Mouse (Mus musculus) hindbrain, embryonic 10.5 days (tissue): ENCODE measurements around the gene Kcnh1. TPM values are rescaled to one million over a fixed set of nuclear protein-coding genes. Genes with fewer than 3 reads are reported as not detected.

Source experiments
- DNase-seq: peaks from one replicate; pipeline ENCODE4 v3.0.0-alpha.2; 2017; ENCODE audit warnings: low spot score
- H3K27ac ChIP-seq: fragments of 300-500 bp; sonication (generic); 2 replicates; pipeline ENCODE4 v1.5.1; 2016; ENCODE audit warnings: mild to moderate bottlenecking, moderate library complexity
- H3K27me3 ChIP-seq: fragments of 300-500 bp; sonication (generic); 2 replicates; pipeline ENCODE4 v1.6.1; 2016; ENCODE audit warnings: mild to moderate bottlenecking; ENCODE audit not compliant: poor library complexity, insufficient read depth, severe bottlenecking
- H3K36me3 ChIP-seq: fragments of 300-500 bp; sonication (generic); 2 replicates; pipeline ENCODE4 v1.6.1; 2016; ENCODE audit warnings: mild to moderate bottlenecking, moderate library complexity
- H3K4me1 ChIP-seq: fragments of 300-500 bp; sonication (generic); replicated peaks from 2 replicates; pipeline ENCODE4 v1.6.1; 2016; ENCODE audit warnings: mild to moderate bottlenecking
- H3K4me3 ChIP-seq: fragments of 300-500 bp; sonication (generic); 2 replicates; pipeline ENCODE4 v1.5.1; 2016; ENCODE audit warnings: mild to moderate bottlenecking, moderate library complexity
- H3K9me3 ChIP-seq: fragments of 300-500 bp; sonication (generic); 2 replicates; pipeline ENCODE4 v1.6.1; 2016; ENCODE audit warnings: mild to moderate bottlenecking, moderate library complexity
- WGBS: fragments of 180-500 bp; shearing (Covaris S2); methylation state at CpG from one replicate; pipeline ENCODE4 v1.1.7; 2016; 5-methylcytosine and 5-hydroxymethylcytosine counted together
- polyA plus RNA-seq: library from polyadenylated mRNA; unstranded; fragments of >200 nt; fragmentation: Nextera tagmentation; extraction: Ambion mirVana; gene quantifications from 2 replicates; pipeline ENCODE4 v1.2.1, GENCODE M21; 2016

Gene Kcnh1
- polyA plus RNA-seq, 1 experiment from 2014 or later: 0.84 TPM

- no peak for DNase-seq
These were observed 254.3 kb downstream of the Kcnh1 start for GRCm38 (mm10) chr1:192444658-192445447.

GRCm38 (mm10) chr1:192446158-192446557 is 255.6 kb downstream of the Kcnh1 start:
- H3K4me3 ChIP-seq: no peak overlapping the region
- H3K4me1 ChIP-seq: no peaks in the 10 kb centered on the region
- no peaks in the 10 kb centered on the region for H3K27me3 ChIP-seq
- WGBS: 70% methylated on average over 5 of the region's 5 CpGs
- DNase-seq: no peak
- H3K36me3 ChIP-seq: no peaks in the 10 kb centered on the region
- no peak overlapping the region for H3K27ac ChIP-seq
- no peaks in the 10 kb centered on the region for H3K9me3 ChIP-seq

More at GRCm38 (mm10) chr1:192444658-192445447, 254.3 kb downstream of the Kcnh1 start:
- H3K36me3 ChIP-seq: no peaks in the 10 kb centered on the region
- no peak overlapping the region for H3K4me3 ChIP-seq
- H3K27me3 ChIP-seq: no peaks in the 10 kb centered on the region
- no peaks in the 10 kb centered on the region for H3K9me3 ChIP-seq
- 68% methylated on average over 7 of the region's 7 CpGs for WGBS
- H3K27ac ChIP-seq: no peak overlapping the region
- no peaks in the 10 kb centered on the region for H3K4me1 ChIP-seq

GRCm38 (mm10) chr1:192447666-192448065 is 257.1 kb downstream of the Kcnh1 start:
- no peak for DNase-seq
- no peaks in the 10 kb centered on the region for H3K9me3 ChIP-seq
- H3K4me1 ChIP-seq: no peaks in the 10 kb centered on the region
- no peak overlapping the region for H3K4me3 ChIP-seq
- no peaks in the 10 kb centered on the region for H3K27me3 ChIP-seq
- no peaks in the 10 kb centered on the region for H3K36me3 ChIP-seq
- no peak overlapping the region for H3K27ac ChIP-seq
- 71% methylated on average over 2 of the region's 2 CpGs for WGBS

- Histone ChIP-seq H3K36me3 (no peaks in the 10 kb centered on the region), H3K4me1 (no peaks in the 10 kb centered on the region; the same call in 1 of the 2 replicates), H3K27ac (no peak overlapping the region), H3K27me3 (no peaks in the 10 kb centered on the region), H3K9me3 (no peaks in the 10 kb centered on the region), H3K4me3 (no peak overlapping the region)
- 82% methylated on average over 1 of the region's 1 CpGs for WGBS
- DNase-seq: no peak
These were observed 257.9 kb downstream of the Kcnh1 start for GRCm38 (mm10) chr1:192448512-192448911.

- Histone ChIP-seq H3K4me1 (peaks cover 9% of the 10 kb centered on the region), H3K9me3 (no peaks in the 10 kb centered on the region), H3K27me3 (no peaks in the 10 kb centered on the region), H3K36me3 (no peaks in the 10 kb centered on the region), H3K27ac (no peak overlapping the region), H3K4me3 (no peak overlapping the region)
- WGBS: 77% methylated on average over 4 of the region's 4 CpGs
- no peak for DNase-seq
These were observed 259.2 kb downstream of the Kcnh1 start for GRCm38 (mm10) chr1:192449572-192450351.

GRCm38 (mm10) chr1:192450425-192450824 is 259.9 kb downstream of the Kcnh1 start:
- H3K27ac ChIP-seq: no peak overlapping the region
- no peaks in the 10 kb centered on the region for H3K9me3 ChIP-seq
- H3K27me3 ChIP-seq: no peaks in the 10 kb centered on the region
- H3K4me3 ChIP-seq: no peak overlapping the region
- no peak for DNase-seq
- no peaks in the 10 kb centered on the region for H3K36me3 ChIP-seq
- peaks cover 15% of the 10 kb centered on the region for H3K4me1 ChIP-seq

GRCm38 (mm10) chr1:192451722-192452121 is 261.1 kb downstream of the Kcnh1 start:
- H3K4me1 ChIP-seq: peaks cover 18% of the 10 kb centered on the region
- H3K9me3 ChIP-seq: no peaks in the 10 kb centered on the region
- WGBS: 76% methylated on average over 4 of the region's 4 CpGs
- no peaks in the 10 kb centered on the region for H3K27me3 ChIP-seq
- DNase-seq: no peak
- no peak overlapping the region for H3K27ac ChIP-seq
- no peak overlapping the region for H3K4me3 ChIP-seq
- H3K36me3 ChIP-seq: no peaks in the 10 kb centered on the region

GRCm38 (mm10) chr1:192454501-192454900 is 263.9 kb downstream of the Kcnh1 start:
- WGBS: 49% methylated on average over 1 of the region's 1 CpGs
- Histone ChIP-seq H3K36me3 (no peaks in the 10 kb centered on the region), H3K4me3 (no peak overlapping the region), H3K27me3 (no peaks in the 10 kb centered on the region), H3K9me3 (no peaks in the 10 kb centered on the region), H3K27ac (peak overlapping the region; percentile 12; the same call in 1 of the 2 replicates), H3K4me1 (peaks cover 18% of the 10 kb centered on the region)
- no peak for DNase-seq

- Histone ChIP-seq H3K4me3 (no peak overlapping the region), H3K27me3 (no peaks in the 10 kb centered on the region), H3K27ac (peak overlapping the region; percentile 12; the same call in 1 of the 2 replicates), H3K9me3 (no peaks in the 10 kb centered on the region), H3K4me1 (peaks cover 18% of the 10 kb centered on the region), H3K36me3 (no peaks in the 10 kb centered on the region)
- 48% methylated on average over 4 of the region's 4 CpGs for WGBS
- DNase-seq: no peak
These were observed 264.4 kb downstream of the Kcnh1 start for GRCm38 (mm10) chr1:192454981-192455380.

GRCm38 (mm10) chr1:192457037-192457436 is 266.5 kb downstream of the Kcnh1 start:
- Histone ChIP-seq H3K9me3 (no peaks in the 10 kb centered on the region), H3K36me3 (no peaks in the 10 kb centered on the region), H3K4me3 (no peak overlapping the region), H3K27ac (no peak overlapping the region), H3K27me3 (no peaks in the 10 kb centered on the region), H3K4me1 (peaks cover 18% of the 10 kb centered on the region)
- DNase-seq: no peak
- WGBS: 78% methylated on average over 3 of the region's 3 CpGs

GRCm38 (mm10) chr1:192457526-192458206 is 267.1 kb downstream of the Kcnh1 start:
- 81% methylated on average over 6 of the region's 6 CpGs for WGBS
- peaks cover 18% of the 10 kb centered on the region for H3K4me1 ChIP-seq
- no peaks in the 10 kb centered on the region for H3K9me3 ChIP-seq
- no peaks in the 10 kb centered on the region for H3K36me3 ChIP-seq
- H3K27me3 ChIP-seq: no peaks in the 10 kb centered on the region
- peak; percentile 64 for DNase-seq
- no peak overlapping the region for H3K27ac ChIP-seq
- H3K4me3 ChIP-seq: no peak overlapping the region

GRCm38 (mm10) chr1:192463732-192464131 is 273.2 kb downstream of the Kcnh1 start:
- no peaks in the 10 kb centered on the region for H3K4me1 ChIP-seq
- no peaks in the 10 kb centered on the region for H3K9me3 ChIP-seq
- H3K27me3 ChIP-seq: no peaks in the 10 kb centered on the region
- no peak overlapping the region for H3K4me3 ChIP-seq
- no peaks in the 10 kb centered on the region for H3K36me3 ChIP-seq
- 80% methylated on average over 4 of the region's 4 CpGs for WGBS
- H3K27ac ChIP-seq: no peak overlapping the region
- DNase-seq: no peak

- DNase-seq: no peak
- no peaks in the 10 kb centered on the region for H3K27me3 ChIP-seq
- WGBS: 74% methylated on average over 4 of the region's 4 CpGs
These were observed 281.8 kb downstream of the Kcnh1 start for GRCm38 (mm10) chr1:192472366-192472765.

More at GRCm38 (mm10) chr1:192472366-192472765, 281.8 kb downstream of the Kcnh1 start:
- no peak overlapping the region for H3K27ac ChIP-seq
- H3K4me1 ChIP-seq: no peaks in the 10 kb centered on the region
- no peaks in the 10 kb centered on the region for H3K9me3 ChIP-seq
- H3K36me3 ChIP-seq: no peaks in the 10 kb centered on the region
- H3K4me3 ChIP-seq: no peak overlapping the region
